Mouse (Mus musculus): ENCODE measurements around the gene Cyp2c38. TPM values are rescaled to one million over a fixed set of nuclear protein-coding genes. Genes with fewer than 3 reads are reported as not detected.

Cyp2c38 gene
- not detected for polyA plus RNA-seq (2014; fragmentation: Illumina TruSeq; extraction: RNeasy Lipid Tissue Mini Kit (QIAGEN cat#74804); ENCODE audit: low read depth, low replicate concordance)

GRCm38 (mm10) chr19:39462941-39463340 is at the start of gene Cyp2c38:
TSS of gene Cyp2c38 (minus strand) at chr19:39463075.

GRCm38 (mm10) chr19:39510534-39510933 is 47.7 kb upstream of the Cyp2c38 start, which contains the start of gene Cyp2c39:
TSS of gene Cyp2c39 (plus strand) at chr19:39510862.

Other genes starting within 250 kb of the Cyp2c38 start
- not detected for gene Cyp2c29, start 193.7 kb downstream of the Cyp2c38 start, polyA plus RNA-seq (2014; fragmentation: Illumina TruSeq; extraction: RNeasy Lipid Tissue Mini Kit (QIAGEN cat#74804); ENCODE audit: low read depth, low replicate concordance)
- gene Cyp2c39, start 47.8 kb upstream of the Cyp2c38 start, polyA plus RNA-seq (2014; fragmentation: Illumina TruSeq; extraction: RNeasy Lipid Tissue Mini Kit (QIAGEN cat#74804); ENCODE audit: low read depth, low replicate concordance), result not detected
- not detected for gene Cyp2c67, start 186.0 kb upstream of the Cyp2c38 start, polyA plus RNA-seq (2014; fragmentation: Illumina TruSeq; extraction: RNeasy Lipid Tissue Mini Kit (QIAGEN cat#74804); ENCODE audit: low read depth, low replicate concordance)

Measured in adrenal gland, adult 10 weeks (tissue).